7 mouse cellular contexts compared by ENCODE assay signal in the genomic region with DNA sequence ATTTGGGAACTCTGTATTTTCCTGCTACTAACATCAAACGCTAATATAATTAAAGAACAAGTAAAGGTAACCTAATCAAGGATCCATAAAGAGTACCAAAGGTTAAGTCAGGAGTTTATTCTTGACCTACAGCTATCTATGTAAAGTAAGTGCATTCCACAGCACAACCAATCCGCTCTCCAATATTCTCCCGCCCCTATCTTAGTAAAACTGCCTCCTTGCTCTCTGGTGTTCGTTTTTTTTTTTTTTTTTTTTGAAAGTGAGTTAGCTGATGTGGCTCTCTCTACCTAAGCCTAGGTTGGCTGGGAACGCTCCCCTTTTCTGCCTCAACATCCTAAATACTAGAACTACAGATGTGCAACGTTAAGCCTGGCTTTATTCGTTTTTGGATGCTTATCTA. TPM values are rescaled to one million over a fixed set of nuclear protein-coding genes. Genes with fewer than 3 reads are reported as not detected.
DNase-seq lines count a peak whose midpoint lies in the region; ATAC-seq and TF ChIP-seq lines count a peak whose summit lies in the region.

No protein-coding gene starts in this region.

- H3K4me2 ChIP-seq in lung, postnatal 0 days (replicated peaks; ENCODE audit: low read depth, low read length): peak overlapping the region; percentile 73
- H3K4me2 ChIP-seq in limb, embryonic 13.5 days (replicated peaks): peak overlapping the region; percentile 62
- peak overlapping the region; percentile 60 for H3K4me2 ChIP-seq in stomach, embryonic 16.5 days (ENCODE audit: low read depth, low read length)

- peak overlapping the region; percentile 99; the same call in 1 of the 2 replicates for H3K4me3 ChIP-seq in lung, postnatal 0 days (ENCODE audit: low read depth, low read length)
- peak overlapping the region; percentile 98 for H3K4me3 ChIP-seq in limb, embryonic 13.5 days
- H3K4me3 ChIP-seq in stomach, embryonic 16.5 days (replicated peaks; ENCODE audit: low read length): peak overlapping the region; percentile 97

- TF ChIP-seq CTCF in lung, postnatal 0 days (IDR thresholded peaks at IDR 0.05): no peak

- ATAC-seq in lung, postnatal 0 days: no peak
- peak; percentile 57 for ATAC-seq in erythroblast, adult 5-6 weeks (replicated peaks; ENCODE audit: low FRiP score, poor library complexity, severe bottlenecking)
- ATAC-seq in limb, embryonic 13.5 days (ENCODE audit: low FRiP score, low read depth): no peak
- no peak for ATAC-seq in stomach, embryonic 16.5 days (ENCODE audit: insufficient read depth, low FRiP score)

- H3K9ac ChIP-seq in lung, postnatal 0 days (replicated peaks; ENCODE audit: low read depth): no peak overlapping the region
- peak overlapping the region; percentile 90; the same call in 1 of the 2 replicates for H3K9ac ChIP-seq in limb, embryonic 13.5 days
- H3K9ac ChIP-seq in stomach, embryonic 16.5 days (ENCODE audit: low read length): peak overlapping the region; percentile 43; the same call in 1 of the 2 replicates

- no peak for DNase-seq in lung, postnatal 0 days (ENCODE audit: low spot score)
- no peak for DNase-seq in lung, postnatal 10 days
- DNase-seq in frontal cortex, adult 2 months (ENCODE audit: extremely low spot score in 1 of 2, low spot score in 1 of 2): no peak
- DNase-seq in right cerebral cortex, postnatal 36 days (ENCODE audit: low spot score in 2 of 2): no peak

- H3K9me3 ChIP-seq in lung, postnatal 0 days (ENCODE audit: low read length): no peaks in the 10 kb centered on the region
- no peaks in the 10 kb centered on the region for H3K9me3 ChIP-seq in limb, embryonic 13.5 days
- H3K9me3 ChIP-seq in stomach, embryonic 16.5 days (replicated peaks; ENCODE audit: control insufficient read depth, low read length): no peaks in the 10 kb centered on the region

- 17% methylated on average over 7 of the region's 7 CpGs for WGBS in lung, postnatal 0 days
- WGBS in limb, embryonic 13.5 days: 16% methylated on average over 7 of the region's 7 CpGs
- 8% methylated on average over 7 of the region's 7 CpGs for WGBS in stomach, embryonic 16.5 days

- no peak for TF ChIP-seq EP300 in lung, postnatal 0 days (IDR thresholded peaks at IDR 0.05)

- no peak overlapping the region for H3K27ac ChIP-seq in lung, postnatal 0 days (ENCODE audit: low read length)
- no peak overlapping the region for H3K27ac ChIP-seq in limb, embryonic 13.5 days
- no peak overlapping the region for H3K27ac ChIP-seq in stomach, embryonic 16.5 days (ENCODE audit: low read length)

- no peaks in the 10 kb centered on the region for H3K36me3 ChIP-seq in lung, postnatal 0 days (ENCODE audit: insufficient read depth, low read length)
- no peaks in the 10 kb centered on the region for H3K36me3 ChIP-seq in limb, embryonic 13.5 days
- H3K36me3 ChIP-seq in stomach, embryonic 16.5 days (ENCODE audit: control insufficient read depth, insufficient read depth, low read length): no peaks in the 10 kb centered on the region

- no peaks in the 10 kb centered on the region for H3K4me1 ChIP-seq in lung, postnatal 0 days (ENCODE audit: insufficient read depth, low read depth, low read length)
- peaks cover 10% of the 10 kb centered on the region for H3K4me1 ChIP-seq in limb, embryonic 13.5 days
- peaks cover 9% of the 10 kb centered on the region for H3K4me1 ChIP-seq in stomach, embryonic 16.5 days (ENCODE audit: control insufficient read depth, insufficient read depth, low read length)

- H3K27me3 ChIP-seq in lung, postnatal 0 days (replicated peaks; ENCODE audit: insufficient read depth, low read length): no peaks in the 10 kb centered on the region
- H3K27me3 ChIP-seq in limb, embryonic 13.5 days: no peaks in the 10 kb centered on the region
- H3K27me3 ChIP-seq in stomach, embryonic 16.5 days (ENCODE audit: control insufficient read depth, insufficient read depth, low read length): no peaks in the 10 kb centered on the region

RNA-seq across cellular contexts. Expression of gene Heatr5a, which starts 1.2 kb away (rescaled TPM):
- polyA plus RNA-seq in lung, postnatal 0 days (2015; fragmentation: Nextera tagmentation; extraction: Ambion mirVana): 5.0 and 5.4 TPM in 2 replicates
- 18.1 and 18.6 TPM in 2 replicates for total RNA-seq in erythroblast, adult 5-6 weeks (2015; ENCODE audit: low replicate concordance)
- total RNA-seq in erythroblast, adult 5-6 weeks (2017; ENCODE audit: low replicate concordance): 15.2 and 20.1 TPM in 2 replicates
- 10.8 and 13.3 TPM in 2 replicates for polyA plus RNA-seq in limb, embryonic 13.5 days (2015; fragmentation: Nextera tagmentation; extraction: Ambion mirVana)
- 12.8 and 13.2 TPM in 2 replicates for polyA plus RNA-seq in stomach, embryonic 16.5 days (2015; fragmentation: Nextera tagmentation; extraction: Ambion mirVana)
- 5.8 and 6.8 TPM in 2 replicates for polyA plus RNA-seq in frontal cortex, adult 2 months (2012; rRNA removed)

RNA-seq across cellular contexts. Expression of gene Dtd2, which starts 36.4 kb away (rescaled TPM):
- 18.2 and 20.1 TPM in 2 replicates for polyA plus RNA-seq in lung, postnatal 0 days (2015; fragmentation: Nextera tagmentation; extraction: Ambion mirVana)
- 5.4 and 7.7 TPM in 2 replicates for total RNA-seq in erythroblast, adult 5-6 weeks (2015; ENCODE audit: low replicate concordance)
- total RNA-seq in erythroblast, adult 5-6 weeks (2017; ENCODE audit: low replicate concordance): 5.3 and 5.9 TPM in 2 replicates
- 20.8 and 22.7 TPM in 2 replicates for polyA plus RNA-seq in limb, embryonic 13.5 days (2015; fragmentation: Nextera tagmentation; extraction: Ambion mirVana)
- polyA plus RNA-seq in stomach, embryonic 16.5 days (2015; fragmentation: Nextera tagmentation; extraction: Ambion mirVana): 21.1 and 23.9 TPM in 2 replicates
- 12.7 and 16.0 TPM in 2 replicates for polyA plus RNA-seq in frontal cortex, adult 2 months (2012; rRNA removed)

RNA-seq across cellular contexts. Expression of gene Gpr33, which starts 58.0 kb away (rescaled TPM):
- polyA plus RNA-seq in lung, postnatal 0 days (2015; fragmentation: Nextera tagmentation; extraction: Ambion mirVana): not detected in 2 replicates
- total RNA-seq in erythroblast, adult 5-6 weeks (2015; ENCODE audit: low replicate concordance): not detected in 2 replicates
- not detected in 2 replicates for total RNA-seq in erythroblast, adult 5-6 weeks (2017; ENCODE audit: low replicate concordance)
- polyA plus RNA-seq in limb, embryonic 13.5 days (2015; fragmentation: Nextera tagmentation; extraction: Ambion mirVana): not detected in 2 replicates
- not detected in 2 replicates for polyA plus RNA-seq in stomach, embryonic 16.5 days (2015; fragmentation: Nextera tagmentation; extraction: Ambion mirVana)
- not detected in 2 replicates for polyA plus RNA-seq in frontal cortex, adult 2 months (2012; rRNA removed)
